Mouse (Mus musculus): Measurements from ENCODE around the gene Trpm7.

Trpm7 gene

GRCm38 (mm10) chr2:126816644-126817347 is 59.2 kb downstream of the Trpm7 start:
- DNase-seq (ENCODE audit: low spot score), result no peak

GRCm38 (mm10) chr2:126815822-126816221 is 60.2 kb downstream of the Trpm7 start:
- DNase-seq (ENCODE audit: low spot score), result no peak

- no peak for DNase-seq (ENCODE audit: low spot score)
Observed at GRCm38 (mm10) chr2:126801980-126802379, 74.0 kb downstream of the Trpm7 start.

- DNase-seq (ENCODE audit: low spot score), result no peak
Observed at GRCm38 (mm10) chr2:126798455-126798854, 77.6 kb downstream of the Trpm7 start.

- no peak for DNase-seq (ENCODE audit: low spot score)
Observed at GRCm38 (mm10) chr2:126795708-126796107, 80.3 kb downstream of the Trpm7 start.

- DNase-seq (ENCODE audit: low spot score), result no peak
Observed at GRCm38 (mm10) chr2:126792611-126793010, 83.4 kb downstream of the Trpm7 start.

- peak; percentile 22 for DNase-seq (ENCODE audit: low spot score)
Observed at GRCm38 (mm10) chr2:126787721-126788342, 88.2 kb downstream of the Trpm7 start.

GRCm38 (mm10) chr2:126783370-126783769 is 92.7 kb downstream of the Trpm7 start, which contains the start of gene Usp50:
Gene Usp50 (minus strand): TSS chr2:126783470.
- DNase-seq (ENCODE audit: low spot score), result no peak

- peak; percentile 12 for DNase-seq (ENCODE audit: low spot score)
Observed at GRCm38 (mm10) chr2:126782433-126782832, 93.6 kb downstream of the Trpm7 start.

- no peak for DNase-seq (ENCODE audit: low spot score)
Observed at GRCm38 (mm10) chr2:126781478-126781877, 94.6 kb downstream of the Trpm7 start.

- DNase-seq (ENCODE audit: low spot score), result no peak
Observed at GRCm38 (mm10) chr2:126780286-126780685, 95.7 kb downstream of the Trpm7 start.

- DNase-seq (ENCODE audit: low spot score), result no peak
Observed at GRCm38 (mm10) chr2:126778806-126779205, 97.2 kb downstream of the Trpm7 start.

- DNase-seq (ENCODE audit: low spot score), result no peak
Observed at GRCm38 (mm10) chr2:126776416-126776815, 99.6 kb downstream of the Trpm7 start.

GRCm38 (mm10) chr2:126775951-126776350 is 100.1 kb downstream of the Trpm7 start:
- DNase-seq (ENCODE audit: low spot score), result no peak

GRCm38 (mm10) chr2:126772217-126772616 is 103.8 kb downstream of the Trpm7 start:
- no peak for DNase-seq (ENCODE audit: low spot score)

GRCm38 (mm10) chr2:126769431-126770181 is 106.4 kb downstream of the Trpm7 start:
- no peak for DNase-seq (ENCODE audit: low spot score)

GRCm38 (mm10) chr2:126768194-126768593 is 107.8 kb downstream of the Trpm7 start:
- no peak for DNase-seq (ENCODE audit: low spot score)

GRCm38 (mm10) chr2:126767599-126767998 is 108.4 kb downstream of the Trpm7 start:
- DNase-seq (ENCODE audit: low spot score), result no peak

GRCm38 (mm10) chr2:126765867-126766582 is 110.0 kb downstream of the Trpm7 start:
- peak; percentile 14 for DNase-seq (ENCODE audit: low spot score)

- no peak for DNase-seq (ENCODE audit: low spot score)
Observed at GRCm38 (mm10) chr2:126759351-126759750, 116.7 kb downstream of the Trpm7 start.

GRCm38 (mm10) chr2:126755664-126756063 is 120.4 kb downstream of the Trpm7 start:
- DNase-seq (ENCODE audit: low spot score), result no peak

GRCm38 (mm10) chr2:126743389-126743788 is 132.6 kb downstream of the Trpm7 start:
- DNase-seq (ENCODE audit: low spot score), result no peak

All from embryo, embryonic 10 days (tissue).